Mouse (Mus musculus): ENCODE data around the gene Itga5.

DNA sequence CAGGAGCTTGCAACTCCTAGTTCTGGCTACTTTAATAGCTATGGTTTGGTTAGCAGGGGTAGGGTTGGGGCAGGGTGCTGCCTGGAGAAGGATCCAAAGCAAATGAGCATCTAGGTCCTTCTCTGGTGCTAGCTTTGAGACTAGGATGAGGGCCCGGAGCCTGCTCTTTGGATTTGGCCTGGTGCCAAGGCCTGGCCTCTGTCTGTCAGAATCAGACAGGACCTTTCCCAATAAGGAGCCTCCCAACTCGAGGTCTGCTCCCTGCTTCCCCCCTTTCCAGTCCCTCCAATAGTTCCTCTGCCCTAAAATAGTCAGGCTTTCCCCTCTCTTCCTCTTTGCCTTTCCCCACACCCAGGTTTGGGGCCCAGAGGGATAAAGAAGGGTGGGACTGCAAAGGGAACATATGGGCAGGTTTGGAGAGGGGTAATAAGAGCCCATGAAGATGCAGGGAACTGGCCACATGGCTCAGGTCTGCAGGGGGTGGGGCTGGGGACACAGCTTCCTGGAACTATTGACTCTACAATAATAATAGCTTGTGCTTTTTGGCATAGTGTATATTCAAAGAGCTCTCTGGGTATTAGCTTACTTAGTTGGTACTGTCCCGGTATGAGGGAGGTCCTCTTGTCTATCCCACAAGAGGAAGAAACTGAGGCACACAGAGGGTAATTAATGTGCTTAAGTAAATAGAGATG is 12.2 kb upstream of the Itga5 start:
- no peak for TF ChIP-seq CTCF (IDR thresholded peaks at IDR 0.05; ENCODE audit: low read depth, low read length)
- no peak for TF ChIP-seq POLR2A (IDR thresholded peaks at IDR 0.05; ENCODE audit: borderline replicate concordance, low read depth, low read length)

Measured in bone marrow macrophage, adult 2 months (primary cell).